Mouse (Mus musculus) brain, embryonic 14.5 days (tissue): ENCODE data around the gene Bak1.

Experiments used
- CTCF ChIP-seq: fragments of 200-500 bp; IDR thresholded peaks from 2 replicates; pipeline ENCODE4 v1.5.1; 2012; ENCODE audit warnings: inconsistent platforms, mild to moderate bottlenecking, moderate library complexity, borderline replicate concordance; ENCODE audit not compliant: insufficient read depth, insufficient read length; ENCODE audit errors: extremely low read depth
- POLR2A ChIP-seq: fragments of 200-500 bp; IDR thresholded peaks from 2 replicates; pipeline ENCODE4 v1.6.1; 2012; ENCODE audit warnings: mild to moderate bottlenecking, inconsistent platforms, borderline replicate concordance; ENCODE audit not compliant: poor library complexity, insufficient read depth, insufficient read length, severe bottlenecking; ENCODE audit errors: extremely low read depth

DNA sequence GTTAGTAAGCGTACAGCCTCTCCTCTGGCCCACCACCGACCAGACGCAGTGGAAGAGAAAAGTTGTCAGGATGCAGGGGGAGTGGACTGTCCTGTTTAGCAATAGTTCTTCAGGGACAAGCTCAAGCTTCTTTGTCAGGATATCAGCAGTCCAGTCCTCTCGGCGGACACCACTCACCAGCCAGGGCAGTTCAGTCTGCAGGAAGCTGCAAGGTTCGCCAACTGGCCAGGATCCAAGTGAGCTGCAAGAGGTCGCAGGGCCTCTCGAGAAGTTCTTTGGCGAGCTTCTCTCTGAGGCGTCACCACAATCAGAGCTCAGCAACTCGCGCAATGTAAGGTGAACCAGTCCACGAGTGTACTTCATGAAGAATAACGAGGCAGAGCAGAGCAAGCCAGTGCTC, 34.4 kb downstream of the Bak1 start:
- TF ChIP-seq CTCF (no peak), POLR2A (no peak)
